Mouse (Mus musculus) midbrain, embryonic 14.5 days (tissue): ENCODE results near the gene Podn. TPM values are rescaled to one million over a fixed set of nuclear protein-coding genes. Genes with fewer than 3 reads are reported as not detected.

Experiments used
- ATAC-seq: fragments of 200-750 bp; cut with Nextera tagmentation; 2 replicates; pipeline ENCODE4 v1.8.0; 2017; ENCODE audit warnings: moderate number of reproducible peaks, moderate library complexity; ENCODE audit not compliant: low FRiP score, low TSS enrichment
- DNase-seq: peaks from one replicate; pipeline ENCODE4 v3.0.0-alpha.2; 2015
- H3K27ac ChIP-seq: fragments of 300-500 bp; sonication (generic); replicated peaks from 2 replicates; pipeline ENCODE4 v1.5.1; 2014; ENCODE audit warnings: mild to moderate bottlenecking, low read depth, low read length, moderate library complexity
- H3K27me3 ChIP-seq: fragments of 300-500 bp; sonication (generic); 2 replicates; pipeline ENCODE4 v1.6.1; 2014; ENCODE audit warnings: low read length, control low read depth, mixed read lengths; ENCODE audit not compliant: control insufficient read depth, insufficient read depth
- H3K36me3 ChIP-seq: fragments of 300-500 bp; sonication (generic); 2 replicates; pipeline ENCODE4 v1.6.1; 2014; ENCODE audit warnings: low read length, control low read depth; ENCODE audit not compliant: control insufficient read depth, insufficient read depth
- H3K4me1 ChIP-seq: fragments of 300-500 bp; sonication (generic); 2 replicates; pipeline ENCODE4 v1.6.1; 2014; ENCODE audit warnings: mild to moderate bottlenecking, antibody characterized with exemption, low read length, control low read depth; ENCODE audit not compliant: control insufficient read depth, insufficient read depth
- H3K4me2 ChIP-seq: fragments of 300-500 bp; sonication (generic); 2 replicates; pipeline ENCODE4 v1.6.1; 2014; ENCODE audit warnings: mild to moderate bottlenecking, low read length, moderate library complexity
- H3K4me3 ChIP-seq: fragments of 300-500 bp; sonication (generic); replicated peaks from 2 replicates; pipeline ENCODE4 v1.5.1; 2014; ENCODE audit warnings: low read depth, low read length
- H3K9ac ChIP-seq: fragments of 300-500 bp; sonication (generic); replicated peaks from 2 replicates; pipeline ENCODE4 v1.6.1; 2014; ENCODE audit warnings: mild to moderate bottlenecking, low read length, moderate library complexity
- H3K9me3 ChIP-seq: fragments of 300-500 bp; sonication (generic); 2 replicates; pipeline ENCODE4 v1.6.1; 2016; ENCODE audit warnings: low read length, control low read depth, mixed read lengths; ENCODE audit not compliant: control insufficient read depth
- WGBS: fragments of 180-500 bp; shearing (Covaris S2); extraction: QIAGEN DNeasy Blood & Tissue Kit; methylation state at CpG from one replicate; pipeline ENCODE4 v1.1.7; 2014; 5-methylcytosine and 5-hydroxymethylcytosine counted together
- polyA plus RNA-seq: library from polyadenylated mRNA; unstranded; fragments of >200 nt; fragmentation: Nextera tagmentation; extraction: Ambion mirVana; gene quantifications from 2 replicates; pipeline ENCODE4 v1.2.1, GENCODE M21; 2014

The Podn gene
- polyA plus RNA-seq, 1 experiment from 2014 or later: 0.12 TPM

DNA sequence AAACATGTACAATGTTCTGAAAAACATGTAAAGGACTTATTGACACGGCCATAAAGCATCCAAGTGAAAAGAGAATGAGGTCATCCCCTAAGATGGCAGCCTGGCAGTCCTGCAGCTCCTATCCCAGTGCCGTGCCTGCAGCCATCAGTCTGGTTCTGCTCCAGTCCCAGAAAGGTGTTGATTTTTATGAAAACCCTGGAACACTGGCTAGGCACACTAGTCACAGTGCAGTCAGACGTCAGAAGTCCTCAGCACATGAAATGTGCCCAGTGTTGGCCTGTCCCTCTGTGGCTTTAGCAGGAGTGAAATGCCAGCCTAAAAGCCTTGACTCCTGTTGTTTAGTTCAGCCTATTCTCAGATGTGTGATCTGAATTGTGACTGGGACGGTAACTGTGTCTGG is 35.5 kb downstream of the Podn start:
- Histone ChIP-seq H3K9ac (no peak overlapping the region), H3K4me1 (no peaks in the 10 kb centered on the region), H3K4me3 (no peak overlapping the region), H3K4me2 (no peak overlapping the region), H3K9me3 (no peaks in the 10 kb centered on the region), H3K27ac (no peak overlapping the region), H3K36me3 (peaks cover 39% of the 10 kb centered on the region), H3K27me3 (no peaks in the 10 kb centered on the region)
- ATAC-seq (no peak), DNase-seq (no peak)
- 69% methylated on average over 4 of the region's 4 CpGs for whole genome bisulfite sequencing

DNA sequence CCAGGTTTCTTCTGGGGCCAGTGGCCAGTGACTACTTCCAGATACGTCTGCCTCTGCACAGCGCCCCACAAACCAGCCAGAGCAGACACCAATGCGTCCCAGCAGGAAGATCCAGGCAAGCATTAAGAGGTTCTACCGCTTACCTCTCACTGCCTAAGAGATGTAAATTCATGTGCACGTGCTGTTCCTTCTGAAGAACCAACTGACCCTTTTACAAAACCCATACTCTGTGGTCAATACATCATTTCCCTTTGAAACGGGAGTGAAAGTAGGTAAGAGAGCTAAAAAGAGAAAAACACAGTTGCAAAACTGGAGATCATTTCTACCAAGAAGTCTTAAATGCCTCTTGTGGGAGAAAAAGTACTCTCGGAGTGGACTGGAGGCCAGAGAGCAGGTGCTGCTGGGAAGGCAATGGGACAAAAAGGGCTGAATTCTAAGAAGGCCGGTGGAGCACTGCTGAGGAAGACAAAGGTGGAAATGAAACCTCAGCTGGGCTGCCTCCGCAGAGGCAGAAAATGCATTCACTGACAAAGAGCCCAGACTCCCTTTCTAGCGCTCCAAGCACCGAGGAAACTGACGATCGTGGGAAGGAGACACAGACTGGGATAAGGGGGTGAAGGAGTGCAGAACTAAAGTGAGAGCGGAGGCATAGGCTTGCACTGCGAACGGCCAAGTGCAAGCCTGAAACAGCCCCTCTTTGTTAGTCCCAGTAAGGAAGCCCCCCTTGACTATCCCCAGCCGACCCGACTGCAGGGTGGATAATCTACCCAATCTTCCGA is 36.5 kb downstream of the Podn start:
- H3K36me3 ChIP-seq: peaks cover 43% of the 10 kb centered on the region

DNA sequence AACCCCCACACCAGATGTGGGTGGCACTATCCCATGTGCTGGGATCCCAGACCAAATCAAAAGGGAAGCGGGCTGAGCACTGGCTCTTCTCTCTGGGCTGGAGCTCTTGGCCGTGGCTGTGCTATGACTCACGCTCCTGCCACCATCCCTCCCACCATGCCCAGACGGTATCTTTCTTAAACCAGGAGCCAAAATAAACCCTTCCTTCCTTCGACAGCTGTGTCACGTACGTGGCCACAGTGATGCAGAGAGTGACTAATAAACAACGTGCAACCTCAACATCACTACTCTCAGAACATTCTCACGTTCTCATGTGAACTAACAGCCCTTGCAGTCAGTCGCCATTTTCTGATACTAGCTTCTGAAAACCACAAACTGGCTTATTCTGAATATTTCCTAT is 38.1 kb downstream of the Podn start:
- no peak overlapping the region for H3K9ac ChIP-seq
- no peaks in the 10 kb centered on the region for H3K9me3 ChIP-seq
- no peaks in the 10 kb centered on the region for H3K4me1 ChIP-seq
- no peak for ATAC-seq
- WGBS: 94% methylated on average over 10 of the region's 10 CpGs
- no peaks in the 10 kb centered on the region for H3K27me3 ChIP-seq
- DNase-seq: no peak
- H3K27ac ChIP-seq: no peak overlapping the region
- no peak overlapping the region for H3K4me2 ChIP-seq
- no peak overlapping the region for H3K4me3 ChIP-seq
- H3K36me3 ChIP-seq: peaks cover 50% of the 10 kb centered on the region

More for the DNA sequence above, 36.5 kb downstream of the Podn start:
- Histone ChIP-seq H3K27me3 (no peaks in the 10 kb centered on the region), H3K4me2 (no peak overlapping the region), H3K4me1 (no peaks in the 10 kb centered on the region), H3K9me3 (no peaks in the 10 kb centered on the region), H3K9ac (no peak overlapping the region; the same call in 1 of the 2 replicates), H3K4me3 (no peak overlapping the region), H3K27ac (no peak overlapping the region; the same call in 1 of the 2 replicates)
- DNase-seq (peak; percentile 28), ATAC-seq (no peak)
- WGBS: 35% methylated on average over 19 of the region's 19 CpGs

DNA sequence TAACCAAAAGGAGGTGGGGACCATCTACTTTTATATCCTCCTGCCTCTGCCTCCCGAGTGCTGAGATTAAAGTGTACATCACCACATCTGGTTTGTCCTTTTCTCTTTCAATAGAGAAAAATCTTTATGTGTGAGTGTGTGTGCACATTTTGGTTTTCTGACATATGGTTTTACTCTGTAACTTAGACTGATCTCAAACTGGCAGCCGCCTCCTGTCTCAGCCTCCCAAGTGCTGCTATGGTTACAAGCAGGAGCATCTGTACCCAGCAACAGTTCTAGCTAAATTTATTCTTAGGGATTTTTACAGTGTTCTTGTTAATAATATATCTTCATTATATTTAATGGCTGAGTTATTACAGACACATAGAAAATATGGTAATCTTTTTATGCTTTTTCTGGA is 39.0 kb downstream of the Podn start:
- H3K9ac ChIP-seq: no peak overlapping the region
- H3K9me3 ChIP-seq: no peaks in the 10 kb centered on the region
- H3K4me3 ChIP-seq: no peak overlapping the region
- H3K4me1 ChIP-seq: no peaks in the 10 kb centered on the region
- ATAC-seq (no peak), DNase-seq (no peak)
- H3K36me3 ChIP-seq: peaks cover 51% of the 10 kb centered on the region
- 92% methylated on average over 2 of the region's 2 CpGs for WGBS
- no peaks in the 10 kb centered on the region for H3K27me3 ChIP-seq
- H3K27ac ChIP-seq: no peak overlapping the region
- H3K4me2 ChIP-seq: no peak overlapping the region

DNA sequence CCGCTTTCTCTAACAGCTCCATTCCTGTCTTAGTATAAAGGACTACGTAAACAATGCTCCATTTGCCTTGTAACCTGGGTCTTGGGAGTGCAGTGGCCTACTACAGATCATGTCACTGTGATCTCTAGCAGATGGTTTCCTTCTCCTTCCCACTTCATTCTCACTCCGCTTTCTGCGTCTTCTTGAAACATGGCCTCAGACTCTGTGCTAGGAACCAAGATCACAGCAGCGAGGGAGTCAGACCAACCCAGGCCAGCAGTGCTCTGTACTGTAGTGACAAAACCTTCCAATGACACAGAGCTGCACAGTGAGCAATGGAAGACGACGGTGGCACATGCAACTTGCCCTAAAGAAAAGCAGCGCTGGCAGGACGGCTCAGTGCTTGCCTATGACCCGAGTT is 40.4 kb downstream of the Podn start:
- Histone ChIP-seq H3K9me3 (no peaks in the 10 kb centered on the region), H3K36me3 (peaks cover 52% of the 10 kb centered on the region), H3K27ac (no peak overlapping the region), H3K9ac (no peak overlapping the region), H3K4me2 (no peak overlapping the region), H3K4me3 (no peak overlapping the region), H3K4me1 (no peaks in the 10 kb centered on the region), H3K27me3 (no peaks in the 10 kb centered on the region)
- DNase-seq (no peak), ATAC-seq (no peak)
- 94% methylated on average over 10 of the region's 10 CpGs for WGBS

DNA sequence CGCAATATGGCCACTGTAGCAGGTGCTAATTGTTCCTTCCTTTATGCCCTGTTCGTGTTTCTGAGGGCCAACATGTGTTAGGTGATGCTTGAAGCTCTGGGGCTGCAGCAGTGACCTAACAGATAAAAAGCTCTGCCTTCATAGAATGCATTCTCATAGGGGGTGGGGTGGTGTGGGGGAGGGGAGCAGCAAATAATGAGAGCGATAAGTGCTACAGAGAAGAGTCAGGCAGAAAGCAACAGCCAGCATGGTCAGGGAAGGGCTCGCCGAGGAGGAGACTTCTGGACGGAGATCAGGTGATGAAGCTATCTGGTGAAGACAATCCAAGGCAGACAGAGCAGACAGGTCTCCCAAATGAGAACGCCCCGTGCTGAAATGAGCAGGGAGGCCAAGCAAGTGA is 43.6 kb downstream of the Podn start:
- Histone ChIP-seq H3K4me3 (no peak overlapping the region), H3K27me3 (no peaks in the 10 kb centered on the region)

DNA sequence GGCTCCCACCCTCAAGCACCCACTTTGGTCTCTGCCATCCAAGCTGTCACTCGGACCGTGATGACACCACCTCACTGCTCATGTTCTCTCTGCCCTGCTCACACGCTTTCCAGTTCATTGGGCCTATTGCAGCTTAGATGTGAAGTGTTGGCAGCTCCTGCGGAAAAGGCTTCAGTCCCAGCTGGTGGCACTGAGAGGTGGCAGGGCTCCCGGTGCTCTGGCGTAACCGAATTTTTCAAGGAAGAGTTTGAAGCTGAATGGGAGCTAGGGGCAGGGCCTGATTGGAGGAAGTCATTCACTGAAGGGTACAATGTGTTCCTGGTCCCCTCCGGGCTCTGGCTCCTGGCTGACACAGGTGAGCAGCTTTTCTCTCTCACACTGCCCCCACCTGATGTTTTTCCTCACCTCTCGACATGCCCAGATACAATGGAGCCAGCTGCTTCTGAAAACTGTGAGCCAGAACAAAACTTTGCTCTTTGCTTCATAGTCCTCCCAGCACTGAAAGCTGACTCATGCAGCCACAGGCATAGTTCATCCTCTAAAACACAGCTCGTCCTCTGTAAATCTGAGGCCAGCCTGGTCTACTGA is 44.5 kb downstream of the Podn start:
- H3K4me1 ChIP-seq: no peaks in the 10 kb centered on the region
- no peak overlapping the region for H3K27ac ChIP-seq
- no peak for ATAC-seq

More for the DNA sequence above, 43.6 kb downstream of the Podn start:
- Histone ChIP-seq H3K9me3 (no peaks in the 10 kb centered on the region), H3K9ac (no peak overlapping the region), H3K4me1 (no peaks in the 10 kb centered on the region), H3K27ac (no peak overlapping the region), H3K4me2 (no peak overlapping the region), H3K36me3 (peaks cover 66% of the 10 kb centered on the region)
- ATAC-seq (no peak), DNase-seq (no peak)
- WGBS: 90% methylated on average over 8 of the region's 8 CpGs

DNA sequence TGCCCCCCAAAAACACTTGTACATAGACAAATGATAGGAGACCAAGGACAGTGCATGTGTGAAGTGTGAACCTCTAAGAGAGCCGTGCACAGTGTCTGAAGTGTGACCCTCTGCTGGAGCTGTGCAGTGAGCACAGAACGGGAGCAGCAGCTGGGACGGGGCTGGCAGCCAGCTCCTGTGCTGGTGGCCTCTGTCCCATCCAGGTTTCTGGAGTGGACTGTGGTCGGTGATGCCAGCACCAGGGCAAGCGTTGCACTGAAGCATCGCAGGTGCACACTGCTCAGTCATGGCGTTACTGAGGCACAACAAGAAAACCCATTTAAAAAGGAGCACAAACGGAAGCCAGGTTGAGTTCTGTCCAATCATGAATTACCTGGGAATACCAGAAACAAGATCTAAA is 50.1 kb downstream of the Podn start:
- ATAC-seq (no peak), DNase-seq (no peak)
- H3K27ac ChIP-seq: no peak overlapping the region
- H3K9me3 ChIP-seq: no peaks in the 10 kb centered on the region
- H3K36me3 ChIP-seq: peaks cover 59% of the 10 kb centered on the region
- no peak overlapping the region for H3K9ac ChIP-seq
- H3K4me3 ChIP-seq: no peak overlapping the region
- H3K27me3 ChIP-seq: no peaks in the 10 kb centered on the region
- WGBS: 92% methylated on average over 8 of the region's 8 CpGs
- H3K4me2 ChIP-seq: no peak overlapping the region
- H3K4me1 ChIP-seq: no peaks in the 10 kb centered on the region

More for the DNA sequence above, 44.5 kb downstream of the Podn start:
- Histone ChIP-seq H3K9ac (no peak overlapping the region), H3K4me3 (no peak overlapping the region), H3K9me3 (no peaks in the 10 kb centered on the region), H3K4me2 (no peak overlapping the region), H3K36me3 (peaks cover 72% of the 10 kb centered on the region), H3K27me3 (no peaks in the 10 kb centered on the region)
- no peak for DNase-seq
- 79% methylated on average over 10 of the region's 10 CpGs for WGBS
